Mouse (Mus musculus): ENCODE measurements around the gene Olfr785. TPM values are rescaled to one million over a fixed set of nuclear protein-coding genes. Genes with fewer than 3 reads are reported as not detected.
"Not testable (repeated sequence)": the region's sequence is repeated elsewhere in the genome, so short reads cannot be mapped to it uniquely, and the experiment has no call there.

Gene Olfr785
- polyA plus RNA-seq (2014; fragmentation: Nextera tagmentation; extraction: Ambion mirVana), result not detected in 2 replicates

- Histone ChIP-seq H3K4me3 (ENCODE audit: low read depth, low read length) (no peak within 1 kb of the TSS), H3K4me1 (ENCODE audit: control insufficient read depth, insufficient read depth, low read length) (no peaks in the 10 kb centered on the region), H3K4me2 (no peak within 1 kb of the TSS), H3K9me3 (replicated peaks; ENCODE audit: control insufficient read depth, low read length) (no peaks in the 10 kb centered on the region), H3K9ac (ENCODE audit: low read depth, low read length) (no peak within 1 kb of the TSS), H3K36me3 (ENCODE audit: control insufficient read depth, insufficient read depth, low read length) (no peaks in the 10 kb centered on the region), H3K27ac (ENCODE audit: low read depth, low read length) (no peak within 1 kb of the TSS), H3K27me3 (ENCODE audit: control insufficient read depth, insufficient read depth, low read length) (no peaks in the 10 kb centered on the region)
- WGBS (ENCODE audit: insufficient replicate concordance), result 55% methylated on average over 2 of the region's 2 CpGs
- no peak for ATAC-seq (replicated peaks; ENCODE audit: insufficient number of reproducible peaks, low FRiP score, low TSS enrichment)
Measured at GRCm38 (mm10) chr10:129405126-129405525, at the start of gene Olfr785. Gene Olfr785, plus strand, starts transcription at chr10:129405426.

- not testable (repeated sequence) for H3K27ac ChIP-seq (ENCODE audit: low read depth, low read length); H3K36me3 ChIP-seq (ENCODE audit: control insufficient read depth, insufficient read depth, low read length); H3K27me3 ChIP-seq (ENCODE audit: control insufficient read depth, insufficient read depth, low read length); H3K4me2 ChIP-seq; ATAC-seq (replicated peaks; ENCODE audit: insufficient number of reproducible peaks, low FRiP score, low TSS enrichment); H3K4me3 ChIP-seq (ENCODE audit: low read depth, low read length); H3K9ac ChIP-seq (ENCODE audit: low read depth, low read length); H3K4me1 ChIP-seq (ENCODE audit: control insufficient read depth, insufficient read depth, low read length); H3K9me3 ChIP-seq (replicated peaks; ENCODE audit: control insufficient read depth, low read length)
- WGBS (ENCODE audit: insufficient replicate concordance), result 81% methylated on average over 4 of the region's 4 CpGs
Measured at GRCm38 (mm10) chr10:129356496-129356895, 48.7 kb upstream of the Olfr785 start.

DNA sequence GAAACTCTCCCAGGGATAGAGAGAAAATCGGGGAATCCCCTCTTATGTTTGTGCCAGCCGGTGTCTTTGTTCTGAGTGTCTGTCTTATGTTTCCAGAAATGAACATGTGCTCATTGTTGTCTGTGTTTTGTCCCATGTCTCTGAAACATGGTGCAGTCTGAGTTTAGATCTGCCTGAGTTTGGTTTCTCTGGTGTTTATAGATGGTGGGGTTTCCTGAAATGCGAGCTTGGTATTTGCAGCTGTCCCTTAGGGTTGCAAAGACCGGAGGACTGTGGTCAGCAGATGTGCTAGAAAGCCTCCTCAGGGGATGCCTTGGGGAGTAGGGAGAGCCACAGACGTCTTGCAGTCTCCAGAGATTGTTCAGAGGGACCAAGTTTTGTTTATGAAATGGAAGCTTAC is 47.9 kb upstream of the Olfr785 start:
- 0 out of 2 replicates have a peak, but pooled peaks cover 3% of the 10 kb centered on the region for H3K9me3 ChIP-seq (replicated peaks; ENCODE audit: control insufficient read depth, low read length)
- H3K27ac ChIP-seq (ENCODE audit: low read depth, low read length), result no peak overlapping the region
- H3K4me3 ChIP-seq (ENCODE audit: low read depth, low read length), result no peak overlapping the region
- no peak overlapping the region for H3K4me2 ChIP-seq
- no peak for ATAC-seq (replicated peaks; ENCODE audit: insufficient number of reproducible peaks, low FRiP score, low TSS enrichment)
- H3K27me3 ChIP-seq (ENCODE audit: control insufficient read depth, insufficient read depth, low read length), result no peaks in the 10 kb centered on the region
- H3K9ac ChIP-seq (ENCODE audit: low read depth, low read length), result no peak overlapping the region
- no peaks in the 10 kb centered on the region for H3K4me1 ChIP-seq (ENCODE audit: control insufficient read depth, insufficient read depth, low read length)
- WGBS (ENCODE audit: insufficient replicate concordance), result 68% methylated on average over 5 of the region's 5 CpGs
- no peaks in the 10 kb centered on the region for H3K36me3 ChIP-seq (ENCODE audit: control insufficient read depth, insufficient read depth, low read length)

GRCm38 (mm10) chr10:129374051-129374450 is 31.2 kb upstream of the Olfr785 start:
- not testable (repeated sequence) for ATAC-seq (replicated peaks; ENCODE audit: insufficient number of reproducible peaks, low FRiP score, low TSS enrichment); H3K27me3 ChIP-seq (ENCODE audit: control insufficient read depth, insufficient read depth, low read length); H3K9me3 ChIP-seq (replicated peaks; ENCODE audit: control insufficient read depth, low read length); H3K36me3 ChIP-seq (ENCODE audit: control insufficient read depth, insufficient read depth, low read length); H3K9ac ChIP-seq (ENCODE audit: low read depth, low read length); H3K4me1 ChIP-seq (ENCODE audit: control insufficient read depth, insufficient read depth, low read length); H3K27ac ChIP-seq (ENCODE audit: low read depth, low read length); H3K4me3 ChIP-seq (ENCODE audit: low read depth, low read length); H3K4me2 ChIP-seq
- 83% methylated on average over 5 of the region's 5 CpGs for WGBS (ENCODE audit: insufficient replicate concordance)

- ATAC-seq (replicated peaks; ENCODE audit: insufficient number of reproducible peaks, low FRiP score, low TSS enrichment), result no peak
- Histone ChIP-seq H3K9ac (ENCODE audit: low read depth, low read length) (no peak within 1 kb of the TSS), H3K27ac (ENCODE audit: low read depth, low read length) (no peak within 1 kb of the TSS), H3K4me3 (ENCODE audit: low read depth, low read length) (no peak within 1 kb of the TSS), H3K4me1 (ENCODE audit: control insufficient read depth, insufficient read depth, low read length) (no peaks in the 10 kb centered on the region), H3K36me3 (ENCODE audit: control insufficient read depth, insufficient read depth, low read length) (no peaks in the 10 kb centered on the region), H3K27me3 (ENCODE audit: control insufficient read depth, insufficient read depth, low read length) (no peaks in the 10 kb centered on the region), H3K4me2 (no peak within 1 kb of the TSS), H3K9me3 (replicated peaks; ENCODE audit: control insufficient read depth, low read length) (no peaks in the 10 kb centered on the region; the same call in 1 of the 2 replicates)
Measured at GRCm38 (mm10) chr10:129383783-129384182, 21.4 kb upstream of the Olfr785 start, which contains the start of gene Olfr784. Gene Olfr784, plus strand, starts transcription at chr10:129384083.

DNA sequence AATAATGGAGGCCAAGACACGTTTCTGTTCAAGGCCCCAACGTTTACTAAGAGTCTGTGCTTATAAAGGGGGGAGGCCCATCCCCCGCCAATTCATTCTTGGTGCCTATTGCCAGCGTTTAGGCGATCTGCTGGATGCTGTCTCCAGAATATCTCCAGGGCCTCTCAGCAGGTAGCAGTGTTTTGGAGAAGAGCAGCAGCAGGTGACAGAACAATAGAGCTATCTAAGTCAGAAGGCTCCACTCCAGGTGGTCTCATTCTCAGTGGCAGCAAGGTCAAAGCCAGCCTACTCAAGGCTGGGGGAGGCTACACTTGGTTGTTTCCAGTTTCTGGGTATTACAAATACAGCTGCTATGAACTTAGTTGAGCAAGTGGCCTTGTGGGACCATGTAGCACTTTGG is 4.3 kb upstream of the Olfr785 start:
- Histone ChIP-seq H3K27ac (ENCODE audit: low read depth, low read length) (no peak overlapping the region), H3K4me2 (no peak overlapping the region), H3K9ac (ENCODE audit: low read depth, low read length) (no peak overlapping the region), H3K4me3 (ENCODE audit: low read depth, low read length) (no peak overlapping the region), H3K27me3 (ENCODE audit: control insufficient read depth, insufficient read depth, low read length) (no peaks in the 10 kb centered on the region), H3K4me1 (ENCODE audit: control insufficient read depth, insufficient read depth, low read length) (no peaks in the 10 kb centered on the region), H3K9me3 (replicated peaks; ENCODE audit: control insufficient read depth, low read length) (no peaks in the 10 kb centered on the region), H3K36me3 (ENCODE audit: control insufficient read depth, insufficient read depth, low read length) (no peaks in the 10 kb centered on the region)
- 45% methylated on average over 5 of the region's 5 CpGs for WGBS (ENCODE audit: insufficient replicate concordance)
- no peak for ATAC-seq (replicated peaks; ENCODE audit: insufficient number of reproducible peaks, low FRiP score, low TSS enrichment)

GRCm38 (mm10) chr10:129427006-129427405 is 21.8 kb downstream of the Olfr785 start, which contains the start of gene Olfr786:
Gene Olfr786, plus strand, starts transcription at chr10:129427306.
- no peak for ATAC-seq (replicated peaks; ENCODE audit: insufficient number of reproducible peaks, low FRiP score, low TSS enrichment)
- Histone ChIP-seq H3K4me2 (no peak within 1 kb of the TSS), H3K4me3 (ENCODE audit: low read depth, low read length) (no peak within 1 kb of the TSS), H3K27ac (ENCODE audit: low read depth, low read length) (no peak within 1 kb of the TSS), H3K36me3 (ENCODE audit: control insufficient read depth, insufficient read depth, low read length) (no peaks in the 10 kb centered on the region), H3K9ac (ENCODE audit: low read depth, low read length) (no peak within 1 kb of the TSS), H3K27me3 (ENCODE audit: control insufficient read depth, insufficient read depth, low read length) (no peaks in the 10 kb centered on the region), H3K9me3 (replicated peaks; ENCODE audit: control insufficient read depth, low read length) (no peaks in the 10 kb centered on the region), H3K4me1 (ENCODE audit: control insufficient read depth, insufficient read depth, low read length) (no peaks in the 10 kb centered on the region)

Other genes with a start within 250 kb of the Olfr785 start
- not detected in 2 replicates for gene Olfr771, start 240.7 kb upstream of the Olfr785 start, polyA plus RNA-seq (2014; fragmentation: Nextera tagmentation; extraction: Ambion mirVana)
- gene Olfr772, start 227.5 kb upstream of the Olfr785 start, polyA plus RNA-seq (2014; fragmentation: Nextera tagmentation; extraction: Ambion mirVana), result not detected in 2 replicates
- not detected in 2 replicates for gene Olfr773, start 218.0 kb upstream of the Olfr785 start, polyA plus RNA-seq (2014; fragmentation: Nextera tagmentation; extraction: Ambion mirVana)
- not detected in 2 replicates for gene Olfr774, start 169.2 kb upstream of the Olfr785 start, polyA plus RNA-seq (2014; fragmentation: Nextera tagmentation; extraction: Ambion mirVana)
- gene Olfr775, start 157.0 kb upstream of the Olfr785 start, polyA plus RNA-seq (2014; fragmentation: Nextera tagmentation; extraction: Ambion mirVana), result not detected in 2 replicates
- not detected in 2 replicates for gene Olfr776, start 146.3 kb upstream of the Olfr785 start, polyA plus RNA-seq (2014; fragmentation: Nextera tagmentation; extraction: Ambion mirVana)
- gene Olfr777, start 133.9 kb upstream of the Olfr785 start, polyA plus RNA-seq (2014; fragmentation: Nextera tagmentation; extraction: Ambion mirVana), result not detected in 2 replicates
- not detected in 2 replicates for gene Olfr780, start 87.3 kb upstream of the Olfr785 start, polyA plus RNA-seq (2014; fragmentation: Nextera tagmentation; extraction: Ambion mirVana)
- gene Olfr781, start 76.6 kb upstream of the Olfr785 start, polyA plus RNA-seq (2014; fragmentation: Nextera tagmentation; extraction: Ambion mirVana), result not detected in 2 replicates
- gene Olfr782, start 56.6 kb upstream of the Olfr785 start, polyA plus RNA-seq (2014; fragmentation: Nextera tagmentation; extraction: Ambion mirVana), result not detected in 2 replicates
- not detected in 2 replicates for gene Olfr784, start 21.3 kb upstream of the Olfr785 start, polyA plus RNA-seq (2014; fragmentation: Nextera tagmentation; extraction: Ambion mirVana)
- gene Olfr786, start 21.9 kb downstream of the Olfr785 start, polyA plus RNA-seq (2014; fragmentation: Nextera tagmentation; extraction: Ambion mirVana), result not detected in 2 replicates
- gene Olfr787, start 56.4 kb downstream of the Olfr785 start, polyA plus RNA-seq (2014; fragmentation: Nextera tagmentation; extraction: Ambion mirVana), result not detected in 2 replicates
- not detected in 2 replicates for gene Olfr788, start 65.6 kb downstream of the Olfr785 start, polyA plus RNA-seq (2014; fragmentation: Nextera tagmentation; extraction: Ambion mirVana)
- gene Olfr789, start 79.3 kb downstream of the Olfr785 start, polyA plus RNA-seq (2014; fragmentation: Nextera tagmentation; extraction: Ambion mirVana), result not detected in 2 replicates
- not detected in 2 replicates for gene Olfr790, start 93.1 kb downstream of the Olfr785 start, polyA plus RNA-seq (2014; fragmentation: Nextera tagmentation; extraction: Ambion mirVana)
- not detected in 2 replicates for gene Olfr791, start 116.4 kb downstream of the Olfr785 start, polyA plus RNA-seq (2014; fragmentation: Nextera tagmentation; extraction: Ambion mirVana)
- gene Olfr792, start 133.7 kb downstream of the Olfr785 start, polyA plus RNA-seq (2014; fragmentation: Nextera tagmentation; extraction: Ambion mirVana), result not detected in 2 replicates
- not detected in 2 replicates for gene Olfr794, start 162.2 kb downstream of the Olfr785 start, polyA plus RNA-seq (2014; fragmentation: Nextera tagmentation; extraction: Ambion mirVana)
- gene Olfr796, start 207.1 kb downstream of the Olfr785 start, polyA plus RNA-seq (2014; fragmentation: Nextera tagmentation; extraction: Ambion mirVana), result not detected in 2 replicates
- gene Olfr798, start 222.5 kb downstream of the Olfr785 start, polyA plus RNA-seq (2014; fragmentation: Nextera tagmentation; extraction: Ambion mirVana), result not detected in 2 replicates
- not detected in 2 replicates for gene Olfr799, start 232.1 kb downstream of the Olfr785 start, polyA plus RNA-seq (2014; fragmentation: Nextera tagmentation; extraction: Ambion mirVana)

Measured in heart, embryonic 11.5 days (tissue).